Mouse (Mus musculus) monocyte, adult 2 months (primary cell): Measurements from ENCODE around the gene Fancg.

Experiments
- DNase-seq, 2 experiments: peaks; one replicate each; pipeline ENCODE4 v3.0.0; 2022; ENCODE audit warnings: low spot score in 2 of 2, low read depth in 1 of 2

Fancg gene

DNA sequence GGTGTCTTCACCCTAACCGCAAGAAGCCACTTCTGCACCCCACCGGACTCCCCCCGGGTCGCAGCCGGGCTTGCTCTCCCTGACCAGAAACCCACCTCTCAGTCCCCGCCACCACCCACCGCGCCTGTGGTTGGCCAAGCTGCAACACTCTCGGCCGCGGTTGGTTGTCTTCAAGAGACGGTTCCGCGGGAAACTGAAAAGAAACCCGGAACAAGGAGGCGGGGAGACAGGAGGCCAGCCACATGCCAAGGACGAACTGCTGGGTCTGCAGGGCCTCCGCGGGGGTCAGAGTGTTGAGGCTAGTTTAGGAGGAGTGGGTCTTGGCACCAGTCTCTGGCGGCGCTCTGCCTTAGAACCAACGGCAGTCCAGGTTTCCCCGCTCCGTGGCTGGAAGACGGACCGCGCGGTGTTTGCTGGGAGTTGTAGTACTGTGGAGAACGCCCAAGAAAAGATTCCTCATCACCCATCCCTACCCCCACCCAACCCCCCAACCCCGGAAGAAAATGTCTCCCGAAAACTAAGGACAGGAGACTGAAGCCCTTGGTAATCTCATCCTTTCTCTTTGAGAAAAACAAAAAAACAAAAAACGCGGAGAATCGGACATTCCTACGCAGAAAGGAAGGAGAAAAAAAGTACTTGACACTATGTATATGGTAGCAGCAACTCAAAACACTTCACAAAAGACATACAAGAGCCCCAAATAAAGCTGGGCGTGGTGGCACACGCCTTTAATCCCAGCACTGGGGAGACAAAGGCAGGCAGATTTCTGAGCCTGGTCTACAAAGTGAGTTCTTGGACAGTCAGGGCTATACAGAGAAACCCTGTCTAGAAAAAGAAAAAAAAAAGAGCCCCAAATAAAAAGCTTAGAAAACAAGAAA is at the start of gene Fancg:
Fancg (minus strand) TSS at position 346 of the 878 bp plus-strand sequence.
- peak; percentile 36 to 45 for DNase-seq

DNA sequence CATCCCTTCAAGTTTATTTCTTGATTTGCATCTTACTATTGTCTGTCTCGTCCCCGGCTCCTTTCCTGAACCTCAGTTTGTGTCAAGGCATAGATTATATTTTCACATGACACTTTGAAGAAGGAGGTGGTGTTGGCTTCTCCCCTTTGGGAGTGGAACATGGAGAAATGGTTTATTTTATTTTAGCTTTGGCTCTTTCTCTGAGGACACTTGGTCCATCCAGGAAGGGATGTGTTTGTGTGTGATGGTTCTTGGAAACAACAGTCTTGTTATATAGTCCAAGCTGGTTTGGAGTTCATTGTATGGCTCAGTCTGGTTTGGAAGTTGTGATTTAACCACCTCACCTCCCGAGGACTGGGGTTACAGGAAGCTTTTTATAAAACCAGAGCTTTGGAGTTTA is 49.4 kb upstream of the Fancg start:
- no peak for DNase-seq

DNA sequence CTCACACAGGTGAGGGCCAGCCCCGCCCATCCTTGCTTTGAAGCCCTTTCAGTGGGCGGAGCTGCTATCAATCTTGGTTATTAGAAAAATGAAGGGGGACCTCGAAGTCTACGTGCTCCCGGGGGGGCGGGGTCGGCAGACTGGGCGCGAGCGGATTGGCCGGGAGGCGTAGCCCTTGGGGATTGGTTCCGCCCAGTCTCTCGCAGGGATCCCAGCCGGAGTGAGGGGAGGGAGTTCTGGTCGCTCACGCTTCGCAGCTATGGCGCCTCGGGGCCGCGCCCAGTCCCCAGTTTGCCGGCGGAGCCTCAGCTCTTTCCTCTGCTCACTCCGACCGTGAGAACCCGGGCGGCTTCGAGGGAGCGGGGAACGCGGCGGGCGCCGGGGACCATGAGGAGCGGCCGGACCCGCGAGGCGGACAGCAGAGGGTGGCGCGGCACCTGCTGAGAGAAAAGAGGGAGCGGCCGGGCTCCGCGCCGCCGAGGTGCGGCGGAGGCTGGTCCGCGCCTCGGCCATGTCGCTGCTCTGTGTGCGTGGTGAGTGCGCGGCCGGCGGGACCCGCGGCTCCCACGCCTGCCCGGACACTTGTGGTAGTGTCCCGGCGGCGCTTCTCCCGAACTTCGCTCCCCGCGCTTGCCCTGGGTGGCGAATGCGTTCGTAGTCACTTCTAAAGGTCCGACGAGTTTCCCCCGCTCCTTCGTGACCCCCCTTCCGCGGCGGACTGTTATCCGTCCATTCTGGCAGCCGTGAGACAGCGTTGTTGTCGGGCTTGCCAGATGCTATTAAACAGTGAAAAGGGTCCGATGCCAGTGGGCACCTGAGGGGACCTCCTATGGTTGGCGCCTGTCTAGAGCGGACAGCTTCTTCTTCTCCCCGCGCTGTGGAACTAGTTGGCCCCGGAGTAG is 48.7 kb upstream of the Fancg start, which contains the start of gene Unc13b:
Unc13b (plus strand) TSS at position 201 of the 902 bp plus-strand sequence.
- no peak for DNase-seq

DNA sequence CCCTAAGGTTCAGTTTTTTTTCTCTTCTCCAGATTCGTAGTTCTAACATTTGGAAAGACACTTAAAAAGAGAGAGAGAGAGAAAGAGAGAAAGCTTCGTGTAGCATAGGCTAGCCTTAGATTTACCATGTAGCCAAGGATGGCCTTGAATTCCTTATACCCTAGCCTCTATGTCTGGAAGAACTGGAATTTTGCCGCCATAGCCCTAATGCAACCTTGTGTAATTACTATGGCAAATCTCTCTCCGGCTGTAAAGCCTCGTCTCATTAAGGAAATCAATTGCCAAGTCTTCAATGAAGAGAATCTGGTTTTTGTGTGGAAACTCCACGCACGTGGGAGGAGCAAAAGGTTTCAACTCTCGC is 48.1 kb upstream of the Fancg start:
- no peak for DNase-seq

DNA sequence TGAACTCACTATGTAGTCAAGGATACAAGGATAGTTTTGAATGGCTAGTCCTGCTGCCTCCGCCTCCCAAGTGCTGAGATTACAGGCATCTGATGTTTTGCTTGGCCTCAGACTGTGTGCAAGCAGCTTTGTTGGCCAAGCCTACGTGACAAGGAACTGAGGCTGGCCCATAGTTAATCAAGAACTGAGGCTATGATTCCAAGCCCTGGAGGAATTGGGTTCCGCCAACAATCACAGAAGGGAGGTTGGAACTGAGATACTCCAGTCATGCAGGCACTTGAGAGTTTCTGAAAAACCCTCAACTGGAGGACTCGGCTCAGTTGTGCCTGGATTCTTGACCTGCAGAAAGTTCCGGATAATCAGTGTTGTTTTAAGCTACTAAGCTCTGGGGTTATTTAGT is 47.3 kb upstream of the Fancg start:
- no peak for DNase-seq

DNA sequence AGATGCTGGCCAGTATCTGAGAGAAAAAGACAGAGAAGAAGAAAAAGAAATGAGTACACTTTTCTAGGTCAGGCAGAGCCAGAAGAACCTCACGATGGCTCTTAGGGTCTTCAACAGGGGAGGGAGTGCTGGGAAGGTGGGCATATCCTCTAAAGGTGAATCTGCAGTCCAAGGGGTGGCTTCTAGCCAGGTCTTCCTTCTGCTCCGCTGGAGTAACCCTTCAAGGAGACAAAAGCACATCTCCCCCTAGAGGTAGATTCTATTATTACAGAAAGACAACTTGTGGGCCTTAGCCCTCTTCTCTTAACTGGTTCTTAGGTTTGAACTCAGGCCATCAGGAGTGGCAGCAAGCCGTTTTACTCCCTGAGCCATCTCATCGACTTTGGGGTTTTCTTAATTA is 42.3 kb upstream of the Fancg start:
- no peak for DNase-seq

DNA sequence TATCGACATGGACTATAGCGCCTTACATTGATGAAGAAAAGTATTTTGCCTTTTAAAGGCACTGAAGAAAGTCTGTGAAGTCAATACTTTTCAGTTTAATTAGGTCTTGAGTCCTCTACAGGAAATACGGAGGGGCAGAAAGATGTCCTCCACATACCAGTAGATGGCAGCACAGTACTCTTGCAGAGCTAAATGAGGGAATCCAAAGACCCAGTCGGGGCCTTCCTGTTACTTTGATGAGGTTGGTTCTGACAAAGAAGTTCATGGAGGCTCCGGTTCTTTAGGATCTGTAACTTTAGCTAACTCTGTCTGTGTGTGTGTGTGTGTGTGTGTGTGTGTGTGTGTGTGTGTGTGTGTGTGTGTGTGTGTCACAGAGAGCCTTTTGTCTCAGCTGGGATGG is 36.9 kb upstream of the Fancg start:
- no peak for DNase-seq

DNA sequence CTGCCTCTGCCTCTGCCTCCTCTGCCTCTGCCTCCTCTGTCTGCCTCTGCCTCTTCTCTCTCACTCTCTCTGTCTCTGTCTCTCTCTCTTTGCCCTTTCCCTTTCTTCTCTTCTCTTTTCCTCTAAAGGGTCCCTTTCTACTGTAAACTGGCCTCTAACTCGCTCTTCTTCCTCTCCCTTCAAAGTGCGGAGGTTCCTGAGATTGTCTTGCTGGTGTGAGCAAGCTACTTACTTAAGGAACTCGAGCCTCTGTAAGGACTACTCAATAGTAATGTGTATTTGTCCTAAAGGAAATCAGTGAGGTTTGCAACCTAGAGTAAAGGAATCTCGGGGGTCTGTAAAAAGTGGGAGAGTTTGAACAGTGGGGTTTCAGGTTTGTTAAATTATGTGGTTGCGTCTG is 36.3 kb upstream of the Fancg start:
- no peak for DNase-seq

DNA sequence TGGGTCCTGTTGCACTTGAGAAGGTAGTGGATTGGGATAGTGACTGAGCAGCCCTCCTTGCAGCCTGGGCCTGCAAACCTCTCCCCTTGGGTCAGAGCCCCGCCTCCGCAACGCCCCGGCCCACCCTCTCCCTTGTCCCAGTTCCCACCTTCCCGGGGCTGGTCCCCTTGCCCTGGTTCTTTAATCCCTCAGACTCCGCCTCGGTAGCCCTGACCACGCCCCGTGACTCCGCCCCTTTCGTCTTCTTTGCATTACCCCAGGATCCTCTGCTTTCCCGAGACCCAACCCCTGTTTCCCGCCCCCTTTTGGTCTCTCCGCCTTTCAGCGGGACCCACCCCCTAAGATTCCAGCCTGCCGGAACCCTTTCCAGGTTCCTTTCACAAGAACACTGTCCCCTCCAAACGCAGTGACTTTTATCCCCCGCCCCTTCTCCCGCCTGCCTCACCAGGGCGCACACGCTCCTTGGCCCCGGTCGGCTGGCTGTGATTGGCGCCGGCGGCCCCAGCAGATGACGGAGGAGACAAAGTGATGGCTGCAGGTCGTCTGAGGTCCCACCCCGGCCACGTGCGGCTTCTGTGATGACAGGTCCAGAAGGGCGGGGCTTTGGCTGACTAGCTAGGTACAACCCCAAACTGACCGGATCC is 35.5 kb upstream of the Fancg start, which contains the start of gene Fam214b:
Fam214b (minus strand) TSS at position 562 of the 644 bp plus-strand sequence.
- DNase-seq = peak; percentile 84 to 91

DNA sequence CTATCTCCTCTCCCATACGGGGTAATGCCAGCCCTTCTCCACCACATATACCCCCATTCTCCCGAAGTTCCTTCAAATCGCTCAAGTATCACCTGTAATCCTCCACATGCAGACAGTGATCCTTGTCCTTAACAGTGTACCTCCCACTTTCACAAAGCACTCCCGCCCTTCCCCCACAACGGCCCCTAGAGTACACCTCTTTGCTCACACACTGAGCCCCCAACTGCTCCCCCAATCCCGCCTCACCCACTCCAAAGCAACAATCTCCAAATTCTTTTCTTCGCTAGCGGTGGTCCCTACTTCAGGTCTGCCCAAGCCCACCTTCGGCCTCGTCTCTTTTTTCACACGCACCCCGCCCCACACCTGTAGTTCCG is 35.0 kb upstream of the Fancg start:
- no peak for DNase-seq

DNA sequence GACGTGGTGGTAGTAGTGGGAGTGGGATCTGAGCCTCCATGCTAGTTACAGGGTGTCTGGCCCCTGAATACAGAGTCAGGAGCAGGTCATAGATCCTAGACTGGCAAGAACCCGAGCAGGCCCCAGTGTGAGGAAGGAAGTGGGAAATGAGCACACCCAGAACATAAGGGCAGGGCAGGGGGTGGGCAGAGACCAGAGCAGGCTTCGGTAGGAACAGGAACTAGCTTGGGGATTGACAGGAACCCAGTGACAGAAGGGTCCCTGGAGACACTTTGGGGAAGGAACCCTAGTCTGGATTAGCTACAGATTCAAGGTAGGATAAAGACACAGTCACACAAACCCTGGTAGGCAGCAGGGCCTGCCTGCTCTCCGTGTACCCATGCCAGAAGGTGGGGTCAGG is 34.4 kb upstream of the Fancg start:
- DNase-seq = peak; percentile 68 to 73

DNA sequence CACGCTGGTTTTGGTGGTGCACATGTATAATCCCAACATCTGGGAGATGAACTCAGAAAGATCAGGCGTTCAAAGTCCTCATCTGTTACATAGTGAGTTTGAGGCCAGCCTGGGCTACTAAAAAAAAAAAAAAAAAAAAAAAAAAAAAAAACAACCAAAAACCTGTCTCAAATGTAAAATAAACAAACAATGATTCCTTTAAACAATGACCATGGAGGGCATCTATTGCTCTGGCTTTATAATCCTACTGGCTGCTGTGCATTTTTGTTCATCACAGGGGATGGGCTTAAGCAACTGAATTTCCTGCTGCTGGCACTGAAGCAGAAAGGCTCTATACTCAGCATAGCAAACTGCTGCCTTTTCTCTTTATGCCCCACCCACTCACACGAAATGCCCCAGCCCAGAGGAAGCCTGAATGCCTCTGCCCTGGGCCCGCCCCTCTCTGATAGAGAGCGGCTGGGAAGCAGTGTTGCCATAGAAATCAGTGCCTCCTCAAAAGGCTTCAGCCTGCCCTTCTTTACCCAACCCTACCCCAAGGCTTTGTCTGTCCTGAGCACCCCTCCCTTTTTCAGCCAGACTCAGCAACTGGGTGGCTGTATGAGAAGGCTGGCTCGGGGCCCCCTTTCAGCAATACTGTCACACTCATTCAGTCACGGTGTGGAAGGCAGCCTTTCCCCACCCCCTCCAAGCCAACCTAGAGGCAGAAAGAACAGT is 33.5 kb upstream of the Fancg start:
- peak in 1 of 2 experiments; percentile 71 for DNase-seq

DNA sequence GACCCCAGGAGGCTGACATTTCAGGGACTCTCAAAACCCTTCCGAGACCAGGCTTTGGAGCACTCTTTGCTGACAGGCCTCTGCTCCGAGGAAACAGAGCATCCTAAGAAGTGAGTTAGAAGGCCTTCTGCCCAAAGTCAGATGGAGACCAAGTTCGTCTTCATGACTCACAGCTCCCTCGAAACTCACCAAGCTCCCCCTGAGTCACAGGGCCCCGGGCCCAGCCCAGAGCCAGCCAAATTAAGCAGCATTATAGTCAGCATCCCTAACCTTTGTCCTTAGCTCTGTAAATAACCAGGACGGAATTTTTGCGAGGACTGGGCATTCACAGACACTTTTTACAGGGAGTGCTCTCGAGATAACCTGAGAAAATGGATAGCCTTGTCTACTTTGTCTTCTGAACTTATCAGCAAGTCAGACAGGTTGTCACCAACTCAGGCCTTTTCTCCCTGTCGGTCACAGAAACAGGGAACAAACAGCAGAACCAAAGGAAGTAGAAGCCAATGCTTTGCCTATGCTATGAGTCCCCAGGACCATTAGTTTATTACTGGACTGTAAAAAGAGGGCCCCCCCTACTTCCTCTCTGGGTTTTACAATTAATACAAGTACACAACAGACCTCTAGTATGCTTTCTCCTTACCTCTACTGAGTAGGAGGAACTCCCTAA is 30.7 kb upstream of the Fancg start:
- no peak for DNase-seq

DNA sequence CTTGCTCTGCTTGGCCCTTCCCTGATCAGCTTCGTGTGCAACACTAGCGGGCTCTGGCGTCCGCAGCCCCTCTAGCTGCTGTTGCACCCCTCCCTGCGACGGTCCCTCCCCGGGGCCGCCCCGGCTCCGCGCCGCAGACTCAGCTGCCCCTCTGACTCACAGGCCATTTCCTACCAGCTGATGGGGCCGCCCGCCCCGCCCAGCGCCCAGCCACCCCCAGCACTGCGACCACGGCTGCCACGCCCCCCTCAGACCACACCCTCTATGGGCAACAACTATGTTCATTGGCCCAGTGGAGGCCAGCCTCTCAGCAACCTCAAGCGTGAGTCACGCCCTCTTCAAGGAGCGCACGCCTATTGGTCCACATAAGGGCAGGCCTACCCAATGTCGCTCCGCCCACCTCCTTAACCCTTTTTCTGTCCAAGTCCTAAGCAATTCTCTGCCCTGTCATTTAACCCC is 29.8 kb upstream of the Fancg start:
- DNase-seq = peak; percentile 89 to 92

DNA sequence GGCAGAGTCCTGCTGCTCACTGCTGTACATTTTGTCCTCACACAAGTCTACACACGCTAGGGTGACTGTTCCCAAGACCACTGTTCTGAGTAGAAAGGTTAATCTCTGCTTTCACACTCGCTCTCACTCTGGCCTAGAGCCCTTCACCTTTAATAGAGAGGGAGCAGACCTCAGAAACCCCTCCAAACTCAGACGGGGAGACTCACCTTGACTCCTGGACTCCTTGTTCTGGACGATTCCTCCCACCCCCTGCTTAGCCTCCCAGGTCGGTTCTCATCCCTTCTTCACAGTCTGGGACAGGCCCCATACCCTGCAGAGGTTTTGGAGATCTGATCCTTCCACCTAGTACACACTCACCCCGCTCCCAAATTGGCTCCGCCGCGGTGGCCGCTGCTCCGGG is 29.3 kb upstream of the Fancg start:
- no peak for DNase-seq

DNA sequence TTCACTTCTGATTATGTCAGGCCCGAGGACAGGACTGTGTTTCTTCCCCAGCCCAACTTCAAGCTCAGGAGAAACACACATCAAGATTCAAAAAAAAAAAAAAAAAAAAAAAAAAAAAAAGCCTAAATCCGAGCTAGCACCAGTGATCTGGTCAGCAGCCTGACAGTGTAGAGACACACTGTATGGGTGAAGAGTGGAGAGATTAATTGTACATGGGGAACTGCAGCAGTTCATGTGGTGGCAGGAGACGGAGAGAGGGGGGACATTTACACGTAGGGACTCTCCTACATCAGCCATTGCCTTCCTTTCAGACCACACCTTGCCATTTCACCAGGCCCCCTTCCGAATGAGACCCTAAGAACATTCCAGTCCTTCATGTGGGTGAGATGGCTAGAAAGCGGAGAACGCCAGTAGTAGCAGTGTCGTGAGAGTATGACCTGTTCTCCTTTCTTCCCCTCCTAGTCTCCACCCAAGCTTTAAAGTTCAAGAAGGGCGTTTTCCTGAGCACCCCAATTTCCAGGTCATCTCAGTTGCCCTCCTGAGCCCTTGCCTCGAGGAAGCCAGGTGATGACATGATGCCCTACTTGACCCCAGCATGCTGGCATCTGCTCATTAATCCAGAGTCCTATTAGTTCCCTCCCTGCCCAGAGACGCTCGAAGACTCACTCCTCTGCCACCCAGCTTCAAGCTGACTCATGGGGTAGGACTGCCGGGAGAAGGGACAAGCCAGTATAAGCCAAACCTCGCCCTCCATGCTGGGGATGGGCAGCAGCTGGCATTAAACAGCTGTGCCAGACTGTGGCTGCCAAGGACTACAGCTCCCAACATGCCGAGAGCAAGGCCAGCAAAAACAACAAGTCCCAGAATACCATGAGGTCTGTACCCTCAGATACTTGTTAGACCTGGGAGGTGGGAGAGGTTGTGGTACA is 28.5 kb upstream of the Fancg start:
- no peak for DNase-seq

DNA sequence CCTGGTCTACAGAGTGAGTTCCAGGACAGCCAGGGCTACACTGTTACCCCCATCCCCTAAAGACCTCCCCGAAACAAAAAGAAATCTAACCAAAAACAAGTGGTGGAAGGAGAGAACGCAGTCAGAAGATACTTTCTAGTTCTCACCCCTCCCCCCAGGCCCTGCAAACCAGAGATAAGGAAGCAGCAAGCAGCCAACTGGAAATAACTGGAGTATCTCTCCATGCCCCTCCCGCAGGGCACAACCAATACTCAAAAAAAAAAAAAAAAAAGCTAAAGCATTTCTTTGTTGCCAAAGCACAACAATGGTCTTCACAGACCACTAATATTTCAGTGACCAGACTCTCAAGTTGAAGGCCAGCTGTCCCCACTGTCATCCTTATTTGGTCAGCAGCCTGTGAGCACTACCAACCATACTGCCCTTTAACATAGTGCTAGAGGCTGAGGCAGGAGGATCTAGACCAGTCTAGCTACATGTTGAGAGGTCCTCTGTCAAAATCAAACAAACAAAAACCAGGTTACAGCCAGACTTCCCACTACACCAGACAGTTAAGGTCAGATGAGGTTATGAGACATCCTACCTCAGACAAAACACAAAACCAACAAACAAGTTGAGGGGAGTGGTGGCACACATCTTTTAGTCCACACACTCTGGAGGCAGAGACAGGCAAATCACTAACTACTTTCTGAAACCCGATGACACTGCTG is 27.7 kb upstream of the Fancg start:
- no peak for DNase-seq

DNA sequence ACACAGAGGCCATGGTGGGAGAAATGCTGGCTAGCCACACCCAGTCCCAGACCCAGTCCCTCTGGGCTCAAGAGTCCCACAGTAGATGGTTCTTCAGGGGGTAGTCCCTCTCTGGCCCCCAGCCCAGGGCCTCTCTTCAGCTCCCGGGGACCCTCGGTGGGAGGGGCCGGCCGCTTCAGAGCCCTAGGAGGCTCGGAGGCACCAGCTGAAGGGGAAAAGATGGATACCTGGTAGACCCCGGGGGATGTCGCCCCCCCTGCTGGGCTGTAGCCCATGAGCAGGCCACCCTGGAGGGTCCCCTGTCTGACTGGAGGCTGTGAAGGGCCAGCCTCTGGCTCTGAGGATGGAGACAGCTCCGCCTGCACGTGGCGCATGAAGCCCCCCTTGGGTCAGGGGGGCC is 26.1 kb upstream of the Fancg start:
- DNase-seq = no peak

DNA sequence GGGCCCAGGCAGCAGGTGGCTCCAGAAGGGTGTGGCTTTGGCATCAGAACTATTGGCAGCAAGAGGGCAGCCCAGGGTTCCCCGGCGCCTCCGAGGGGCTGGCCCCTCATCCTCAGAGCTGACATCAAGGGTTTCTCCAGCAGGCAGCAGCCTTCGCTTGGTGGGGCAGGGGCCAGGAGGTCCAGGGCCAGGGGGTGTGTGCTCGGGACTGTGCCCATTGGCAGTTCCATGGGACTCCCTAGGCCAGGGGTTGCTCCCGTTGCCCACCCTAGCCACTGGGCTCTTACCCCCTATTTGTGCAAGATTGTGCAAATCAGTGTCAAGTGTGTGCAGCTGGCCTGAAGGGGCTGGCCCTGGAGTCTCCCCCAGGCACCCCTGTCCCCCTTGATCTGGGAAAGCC is 25.5 kb upstream of the Fancg start:
- DNase-seq = no peak
